Mouse (Mus musculus): ENCODE results near the gene Guf1.

The Guf1 gene

DNA sequence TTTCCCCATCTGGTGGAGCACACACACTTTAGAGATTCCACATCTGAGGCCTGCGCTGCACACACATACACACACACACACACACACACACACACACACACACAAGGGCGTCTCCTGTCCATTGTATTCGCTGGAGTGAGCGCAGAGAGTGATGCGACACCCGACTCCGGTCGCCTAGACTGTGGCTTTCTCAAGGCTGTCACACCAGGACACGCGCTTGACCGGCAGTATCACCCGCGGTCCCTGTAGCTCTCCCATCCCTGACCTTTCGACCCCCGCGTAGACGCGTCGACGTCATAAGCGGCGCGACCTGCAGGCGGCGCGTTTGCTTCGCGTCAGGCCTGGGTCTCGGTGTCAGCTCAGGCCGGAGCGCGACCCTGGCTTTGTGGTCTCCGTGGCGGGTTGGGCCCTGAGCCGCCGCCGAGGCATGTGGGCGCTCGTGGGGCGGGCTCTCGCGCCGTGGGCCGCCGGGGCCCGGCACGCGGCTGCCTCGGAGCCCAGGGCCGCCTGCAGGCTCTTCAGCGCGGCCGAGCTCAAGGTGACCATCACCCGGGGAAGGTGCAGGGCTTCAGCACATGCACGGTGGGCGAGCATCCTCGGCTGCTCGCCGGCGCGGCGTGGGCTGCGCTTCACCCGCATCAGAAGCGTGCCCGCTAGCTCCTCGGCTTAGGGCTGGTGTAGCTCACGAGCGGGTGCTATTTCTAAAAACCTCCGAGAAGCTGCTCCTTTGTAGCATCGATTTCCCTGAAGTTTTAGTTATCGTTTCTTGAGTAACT, at the start of gene Guf1:
Gene Guf1, plus strand, starts transcription at position 296 of the 776 bp plus-strand sequence.
- peak; percentile 98 for DNase-seq (ENCODE audit: extremely low spot score, low spot score)

DNA sequence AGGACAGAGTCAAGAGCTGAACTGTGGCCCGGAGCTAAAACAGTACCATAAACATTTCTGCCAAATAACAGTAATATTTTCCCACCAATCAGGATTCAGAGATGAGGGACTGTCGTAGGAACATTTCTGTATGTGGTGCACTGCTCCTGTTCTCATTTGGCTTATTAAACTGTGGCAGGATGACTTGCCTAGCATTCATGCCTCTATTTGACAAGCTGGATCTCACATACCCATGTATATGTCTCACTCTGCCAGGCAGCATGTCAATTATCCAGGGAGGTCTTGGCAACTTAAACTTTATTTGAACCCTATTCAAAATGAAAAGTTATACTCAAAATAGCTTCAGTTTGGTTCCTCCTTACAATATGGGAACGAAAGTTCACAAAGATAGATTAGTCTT, 49.7 kb upstream of the Guf1 start:
- DNase-seq (ENCODE audit: extremely low spot score, low spot score): no peak

DNA sequence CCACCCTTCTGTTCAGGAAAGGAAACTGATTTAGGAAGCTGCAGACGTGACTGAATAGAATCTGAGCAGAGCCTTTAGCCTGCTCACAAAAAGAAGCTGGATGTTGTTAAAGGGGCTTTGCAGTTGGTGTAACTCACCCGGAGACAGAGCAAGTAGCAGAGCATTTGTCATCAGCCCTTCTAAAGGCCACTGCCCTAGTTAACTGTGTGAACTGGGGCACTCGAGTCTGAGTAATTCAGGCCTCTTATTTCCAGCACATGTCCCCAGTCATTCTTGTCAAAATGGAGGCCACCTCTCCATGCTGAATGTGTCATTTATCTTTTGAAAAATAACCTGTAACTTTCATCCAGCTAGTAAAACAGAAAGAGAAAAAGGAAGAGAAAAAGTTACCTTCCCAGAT, 45.1 kb upstream of the Guf1 start:
- DNase-seq (ENCODE audit: extremely low spot score, low spot score): no peak

DNA sequence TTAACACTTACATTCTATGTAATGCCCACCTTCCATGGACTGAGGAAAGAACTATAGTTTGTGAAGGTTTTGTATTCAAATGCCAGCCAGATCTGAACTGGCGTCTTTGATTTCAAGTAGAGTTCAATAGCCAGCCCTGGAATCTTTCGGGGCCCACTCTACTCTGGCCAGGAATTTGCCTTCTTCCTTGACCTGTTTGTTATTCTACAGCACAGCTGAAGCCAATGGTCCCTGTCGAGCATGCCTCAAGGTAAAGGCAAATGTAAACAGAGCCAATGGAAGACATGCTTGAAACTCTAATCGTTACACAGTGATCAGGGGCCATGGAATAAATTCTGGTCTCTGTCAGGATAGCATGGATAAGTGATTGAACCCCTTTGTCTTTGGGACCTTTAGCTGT, 44.5 kb upstream of the Guf1 start:
- no peak for DNase-seq (ENCODE audit: extremely low spot score, low spot score)

DNA sequence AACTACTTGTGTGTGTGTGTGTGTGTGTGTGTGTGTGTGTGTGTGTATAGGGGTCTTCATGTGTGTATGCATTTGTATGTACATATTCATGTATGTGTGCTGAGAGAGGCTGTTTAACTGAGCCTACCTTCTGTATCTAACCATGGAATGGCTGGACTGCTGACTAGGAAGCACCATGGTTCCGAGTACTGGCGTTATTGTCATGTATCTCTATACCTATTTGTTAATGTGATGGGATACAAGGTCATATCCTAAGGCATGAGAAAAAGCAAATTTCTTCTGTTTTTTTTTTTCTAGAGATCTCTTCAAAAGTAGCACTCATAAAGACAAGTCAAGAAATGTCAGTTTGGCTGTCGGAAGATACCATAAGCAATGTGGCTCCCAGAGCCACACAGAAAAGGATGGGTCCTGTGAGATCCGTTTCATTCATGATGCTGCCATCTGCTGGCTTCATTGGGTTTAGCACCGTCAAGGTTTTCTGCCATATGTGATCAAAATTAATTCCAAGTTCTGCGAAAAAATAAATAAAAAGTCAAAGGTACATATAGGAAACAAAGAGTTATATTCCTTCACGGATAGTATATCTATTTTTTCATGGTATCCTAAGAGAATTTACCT, 36.0 kb upstream of the Guf1 start:
- peak; percentile 47 for DNase-seq (ENCODE audit: extremely low spot score, low spot score)

DNA sequence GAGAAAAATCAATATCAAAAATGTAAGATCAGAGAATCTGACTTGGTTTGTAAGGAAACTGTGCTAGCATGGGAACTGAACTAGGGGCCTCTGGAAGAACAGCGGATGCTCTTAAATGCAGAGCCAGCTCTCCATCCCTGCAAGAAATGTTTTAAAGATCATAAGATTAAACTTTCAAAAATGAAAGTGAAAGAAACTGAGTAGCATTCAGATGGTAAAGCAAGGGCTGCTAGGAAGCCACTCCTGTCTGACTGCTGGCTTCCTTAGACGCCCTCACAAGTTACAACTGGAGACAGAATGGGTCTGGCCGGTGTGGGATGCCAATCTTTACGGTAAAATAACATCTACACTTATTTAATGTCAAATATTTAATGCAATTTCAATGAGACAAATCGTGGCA, 34.7 kb upstream of the Guf1 start:
- DNase-seq (ENCODE audit: extremely low spot score, low spot score): no peak

DNA sequence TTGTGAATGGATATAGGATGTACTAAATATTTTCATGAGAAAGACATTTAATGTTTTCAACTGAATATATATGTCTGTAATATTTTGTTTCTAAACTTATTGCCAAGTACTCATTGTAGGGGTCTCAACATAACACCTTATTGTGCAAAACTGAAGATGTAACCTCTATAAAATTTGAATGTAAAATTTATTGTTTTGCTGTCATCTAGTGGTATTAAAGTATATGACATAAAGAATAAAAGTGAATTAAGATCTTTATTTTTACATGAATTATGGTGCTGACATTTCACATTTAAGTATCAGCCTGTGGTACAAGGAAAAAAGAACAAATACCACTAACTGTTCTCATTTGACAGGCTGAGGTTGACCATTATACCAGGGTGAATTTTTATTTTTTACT, 32.8 kb upstream of the Guf1 start:
- DNase-seq (ENCODE audit: extremely low spot score, low spot score): no peak

DNA sequence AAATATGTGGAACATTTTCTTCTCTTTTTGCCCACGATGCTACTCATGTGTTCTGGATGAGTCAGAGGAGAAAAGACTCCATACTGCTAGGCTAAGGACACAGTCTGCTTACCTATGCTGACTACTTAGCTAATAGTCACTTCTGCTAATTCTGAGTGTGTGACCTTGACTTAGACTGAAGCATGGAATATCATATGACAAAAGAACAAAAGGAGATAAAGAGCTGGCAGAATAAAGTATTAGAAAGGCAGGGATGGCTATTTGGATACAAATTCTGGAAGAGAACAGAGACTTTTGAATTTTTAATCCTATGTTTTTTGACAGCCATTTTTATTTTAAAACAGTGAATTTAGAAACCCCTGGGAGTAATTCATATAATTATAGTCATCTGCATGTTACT, 15.0 kb upstream of the Guf1 start:
- no peak for DNase-seq (ENCODE audit: extremely low spot score, low spot score)

DNA sequence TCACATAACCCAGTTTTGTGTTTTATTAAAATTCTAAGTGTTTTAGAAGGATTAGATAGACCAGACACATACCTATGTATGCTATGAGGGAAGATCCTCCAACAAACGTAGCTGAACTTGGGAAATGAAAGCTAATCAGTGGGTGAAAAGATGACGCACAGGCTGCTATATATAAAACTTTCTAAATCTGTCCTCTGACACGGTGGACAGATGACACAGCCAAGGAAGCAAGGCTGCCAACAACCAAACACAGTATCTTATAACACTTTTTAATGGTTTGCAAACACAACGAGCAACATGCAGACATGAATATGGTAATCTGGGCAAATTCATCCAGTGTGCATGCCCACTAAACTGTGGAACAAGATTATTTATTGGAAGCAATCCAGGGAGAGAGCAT, 14.2 kb upstream of the Guf1 start, which contains the start of gene Yipf7:
Gene Yipf7, minus strand, starts transcription at position 160 of the 400 bp plus-strand sequence.
- DNase-seq (ENCODE audit: extremely low spot score, low spot score): no peak

DNA sequence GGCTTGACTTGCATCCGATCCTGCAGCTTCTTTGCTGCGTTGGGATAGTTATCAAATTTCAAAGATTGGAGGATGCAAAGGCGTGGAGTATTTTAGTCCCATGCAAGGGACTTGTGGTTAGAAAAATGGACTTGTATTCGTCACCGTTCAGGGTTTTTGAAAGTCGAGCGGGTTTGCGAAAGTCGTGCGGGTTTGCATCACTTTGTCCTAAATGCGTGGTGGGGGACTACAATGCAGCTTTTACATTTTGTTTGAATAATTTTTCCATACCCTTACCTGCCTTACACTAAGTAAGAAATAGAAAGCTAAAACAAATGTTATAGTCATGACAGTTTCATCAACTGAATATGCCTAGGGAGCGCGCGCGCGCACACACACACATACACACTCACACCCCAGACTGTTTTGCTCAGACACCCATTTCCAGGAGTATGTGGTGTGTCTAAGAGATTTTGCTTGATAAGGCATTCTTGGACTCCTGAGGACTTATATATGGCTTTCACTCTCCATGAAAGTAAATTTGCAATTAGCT, 747 bp downstream of the Guf1 start:
- DNase-seq (ENCODE audit: extremely low spot score, low spot score): no peak

DNA sequence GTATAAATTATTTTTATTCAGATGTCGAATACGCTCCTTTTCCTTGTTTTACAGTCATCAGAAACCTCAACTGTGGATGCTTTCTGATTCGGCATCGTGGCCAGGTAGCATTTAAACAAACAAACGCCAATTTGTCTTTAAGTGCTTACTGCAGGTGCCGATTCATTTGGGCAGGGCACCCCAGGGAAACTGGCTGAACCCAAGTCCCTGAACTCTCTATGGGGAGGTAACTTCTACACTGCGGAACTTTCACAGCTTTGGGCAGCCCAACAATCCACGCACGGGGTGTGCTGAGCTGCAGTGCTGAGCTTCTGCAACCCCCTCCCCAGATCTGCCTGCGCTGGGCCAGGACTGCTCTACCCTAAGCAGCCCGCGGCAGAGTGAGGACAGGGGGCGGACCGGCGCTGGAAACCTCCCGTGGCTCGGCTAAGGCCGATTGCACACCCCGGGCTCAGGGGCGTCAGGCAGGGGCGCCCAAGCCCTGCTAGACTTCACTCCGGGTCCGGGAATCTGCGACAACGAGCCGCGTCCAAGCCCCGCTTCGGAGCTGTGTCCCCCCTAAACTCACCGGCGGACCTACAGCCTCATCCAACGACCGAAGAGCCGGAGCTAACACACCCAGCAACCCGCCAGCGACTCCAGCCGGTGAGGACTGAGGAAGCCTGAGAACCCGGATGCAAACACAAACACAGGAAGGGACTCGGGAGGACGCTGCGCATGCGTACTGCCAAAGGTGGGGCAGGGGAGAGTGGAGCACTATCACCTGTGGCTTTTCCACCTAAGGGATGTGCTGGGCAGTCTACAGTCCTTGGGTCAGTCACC, 35.1 kb downstream of the Guf1 start, which contains the start of gene Gnpda2:
Gene Gnpda2, minus strand, starts transcription at position 701 of the 822 bp plus-strand sequence.
- DNase-seq (ENCODE audit: extremely low spot score, low spot score): peak; percentile 86

DNA sequence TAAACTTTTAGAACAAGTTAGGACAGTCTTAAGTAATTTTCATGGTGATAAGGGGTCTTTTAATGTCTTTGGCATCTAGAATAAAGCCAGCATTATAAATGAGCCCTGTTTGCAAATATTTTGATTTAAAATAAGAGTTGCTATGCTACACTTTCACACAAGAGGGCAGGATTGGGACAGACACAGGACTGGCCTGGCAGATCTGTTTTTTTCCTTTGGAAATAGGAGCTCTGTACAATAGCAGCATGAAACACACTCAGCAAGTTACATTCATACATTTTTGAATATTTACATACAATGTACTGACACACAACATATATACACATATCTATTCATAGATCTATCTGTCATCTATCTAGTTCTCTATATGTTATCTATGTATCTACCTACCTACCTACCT, 44.3 kb downstream of the Guf1 start:
- no peak for DNase-seq (ENCODE audit: extremely low spot score, low spot score)

DNA sequence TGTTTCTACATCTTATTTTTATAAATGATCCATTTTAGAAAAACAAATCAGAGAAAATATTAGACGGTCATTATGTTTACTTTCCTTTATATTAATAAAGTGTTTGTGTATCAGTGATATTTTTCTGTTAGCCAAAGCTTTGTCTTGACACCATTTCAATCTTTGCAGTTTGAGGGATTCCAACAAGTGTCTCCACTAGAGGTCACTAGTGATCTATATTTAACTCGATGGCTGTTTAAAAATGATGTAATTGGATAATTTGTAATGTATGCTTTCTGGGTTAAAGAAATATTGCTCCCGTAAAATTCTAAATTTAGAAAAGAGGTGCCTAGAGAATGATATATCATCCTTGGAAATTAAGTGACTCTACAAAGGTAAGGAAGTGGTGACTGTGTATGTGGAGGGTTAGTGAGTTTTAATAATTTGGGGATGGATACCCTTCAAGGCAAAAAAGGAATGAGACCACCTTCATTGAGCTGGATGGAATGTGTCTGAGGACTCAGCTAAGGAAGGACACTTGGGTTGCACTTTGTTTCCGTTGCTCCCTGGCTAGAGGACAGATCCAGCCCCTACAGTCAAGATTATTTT, 56.6 kb downstream of the Guf1 start:
- no peak for DNase-seq (ENCODE audit: extremely low spot score, low spot score)

DNA sequence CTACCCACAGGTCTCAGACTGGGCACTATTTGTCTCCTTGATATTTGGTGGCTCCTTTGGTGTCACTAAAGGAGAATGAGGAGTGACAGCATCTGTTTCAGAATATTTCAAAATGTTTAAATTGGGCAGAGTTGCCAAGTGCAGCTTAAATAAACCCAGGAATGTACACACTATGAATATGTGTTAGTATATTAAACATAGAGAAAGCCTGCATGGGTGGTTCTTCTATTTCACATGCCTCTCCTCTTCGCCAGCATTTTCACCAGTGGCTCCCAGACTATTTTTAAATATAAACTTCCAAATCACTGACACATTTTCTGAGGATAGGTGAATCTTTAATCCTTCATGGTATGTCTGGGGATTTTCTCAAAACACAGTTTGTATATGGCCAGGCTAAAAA, 64.2 kb downstream of the Guf1 start:
- DNase-seq (ENCODE audit: extremely low spot score, low spot score): no peak

Data from neural tube, embryonic 10.5 days (tissue).